Mouse (Mus musculus) limb, embryonic 14.5 days (tissue): Measurements from ENCODE around the gene Bag6. TPM values are rescaled to one million over a fixed set of nuclear protein-coding genes. Genes with fewer than 3 reads are reported as not detected.
A peak's percentile ranks its signal among the peaks of the same experiment; 100 is the strongest.

Experiments
- ATAC-seq: fragments of 200-750 bp; cut with Nextera tagmentation; 2 replicates; pipeline ENCODE4 v1.8.0; 2017; ENCODE audit warnings: low read depth, moderate number of reproducible peaks, moderate TSS enrichment; ENCODE audit not compliant: low FRiP score
- DNase-seq: peaks from one replicate; pipeline ENCODE4 v3.0.0-alpha.2; 2015; ENCODE audit warnings: low spot score
- H3K27ac ChIP-seq: fragments of 300-500 bp; sonication (generic); replicated peaks from 2 replicates; pipeline ENCODE4 v1.5.1; 2014; ENCODE audit warnings: low read depth, mild to moderate bottlenecking, low read length, moderate library complexity, mixed read lengths
- H3K27me3 ChIP-seq: fragments of 300-500 bp; sonication (generic); 2 replicates; pipeline ENCODE4 v1.6.1; 2014; ENCODE audit warnings: low read length, mixed read lengths; ENCODE audit not compliant: control insufficient read depth, insufficient read depth
- H3K36me3 ChIP-seq: fragments of 300-500 bp; sonication (generic); 2 replicates; pipeline ENCODE4 v1.6.1; 2014; ENCODE audit warnings: mild to moderate bottlenecking, low read length, moderate library complexity, mixed read lengths; ENCODE audit not compliant: control insufficient read depth, insufficient read depth
- H3K4me1 ChIP-seq: fragments of 300-500 bp; sonication (generic); 2 replicates; pipeline ENCODE4 v1.6.1; 2014; ENCODE audit warnings: antibody characterized with exemption, low read length, mixed read lengths; ENCODE audit not compliant: control insufficient read depth, insufficient read depth
- H3K4me2 ChIP-seq: fragments of 300-500 bp; sonication (generic); replicated peaks from 2 replicates; pipeline ENCODE4 v1.6.1; 2014; ENCODE audit warnings: low read depth, mild to moderate bottlenecking, low read length, moderate library complexity; ENCODE audit not compliant: severe bottlenecking
- H3K4me3 ChIP-seq: fragments of 300-500 bp; sonication (generic); replicated peaks from 2 replicates; pipeline ENCODE4 v1.5.1; 2014; ENCODE audit warnings: low read length
- H3K9ac ChIP-seq: fragments of 300-500 bp; sonication (generic); 2 replicates; pipeline ENCODE4 v1.6.1; 2014; ENCODE audit warnings: mild to moderate bottlenecking, low read depth, low read length, moderate library complexity; ENCODE audit not compliant: severe bottlenecking
- H3K9me3 ChIP-seq: fragments of 300-500 bp; sonication (generic); 2 replicates; pipeline ENCODE4 v1.6.1; 2016; ENCODE audit warnings: low read length; ENCODE audit not compliant: control insufficient read depth
- POLR2A ChIP-seq: fragments of 200-500 bp; IDR thresholded peaks from 2 replicates; pipeline ENCODE4 v1.8.0; 2012; ENCODE audit warnings: inconsistent platforms, mild to moderate bottlenecking, moderate library complexity, borderline replicate concordance; ENCODE audit not compliant: insufficient read depth, insufficient read length; ENCODE audit errors: extremely low read depth
- WGBS: fragments of 180-500 bp; shearing (Covaris S2); extraction: QIAGEN DNeasy Blood & Tissue Kit; methylation state at CpG from one replicate; pipeline ENCODE4 v1.1.7; 2014; 5-methylcytosine and 5-hydroxymethylcytosine counted together
- polyA plus RNA-seq, 2 experiments: library from polyadenylated mRNA; depleted of rRNA in 1 of 2; stranded (reverse) in 1 of 2; unstranded in 1 of 2; fragments of >200 nt; fragmentation: Nextera tagmentation in 1 of 2; extraction: Ambion mirVana in 1 of 2; gene quantifications; 2 replicates each; pipeline versions ENCODE4 v1.2.1 to v1.2.3; 2012 to 2014

Bag6 gene
- polyA plus RNA-seq (2012; rRNA removed) (265 and 361 TPM in 2 replicates), polyA plus RNA-seq (2014; fragmentation: Nextera tagmentation; extraction: Ambion mirVana) (76.2 and 82.8 TPM in 2 replicates)

DNA sequence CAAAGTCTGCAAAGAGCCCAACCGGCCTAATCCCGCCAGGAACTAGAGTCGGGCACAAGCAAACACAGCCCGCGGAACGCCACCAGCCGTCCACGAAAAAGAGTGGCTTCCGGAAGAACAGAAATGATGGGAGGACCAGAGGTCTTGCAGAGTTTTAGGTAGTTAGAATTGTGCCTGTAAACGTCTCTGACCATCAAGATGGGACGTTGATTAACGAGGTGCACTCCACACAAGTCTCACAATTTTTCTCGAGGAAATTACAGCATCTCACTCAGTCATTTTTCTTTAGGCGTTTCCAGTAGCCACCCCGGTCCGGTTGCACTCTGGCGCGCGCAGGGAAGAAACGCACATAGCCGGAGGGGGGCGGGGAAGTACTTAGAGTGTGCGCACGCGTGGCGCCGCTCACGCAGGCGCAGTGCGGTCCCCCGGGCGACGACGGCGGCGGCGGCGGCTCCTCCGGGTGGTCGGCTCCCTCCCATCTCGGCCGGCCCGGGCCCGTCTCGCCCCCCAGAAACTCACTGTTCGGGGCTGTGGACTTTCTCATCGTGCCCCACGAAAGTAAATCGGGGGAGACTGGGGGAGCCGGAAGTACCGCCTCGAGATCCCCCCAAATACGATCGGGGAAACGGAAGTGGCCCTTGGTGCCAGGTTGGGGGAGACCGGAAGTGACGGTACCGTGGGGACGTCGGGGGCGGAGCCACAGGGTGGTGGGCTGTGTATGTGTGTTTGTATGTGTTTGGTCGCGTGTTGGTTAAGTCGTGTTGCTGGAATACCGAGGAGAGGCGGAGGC lies at the start of gene Bag6:
Gene Bag6, plus strand, starts transcription at position 378 of the 790 bp plus-strand sequence.
- H3K36me3 ChIP-seq: peaks cover 25% of the 10 kb centered on the region
- DNase-seq (peak; percentile 94), ATAC-seq (peak; percentile 93)
- WGBS: under 1% methylated on average over 63 of the region's 66 CpGs
- peak within 1 kb of the TSS; percentile 73 for H3K4me3 ChIP-seq
- no peaks in the 10 kb centered on the region for H3K27me3 ChIP-seq
- H3K9me3 ChIP-seq: no peaks in the 10 kb centered on the region
- TF ChIP-seq POLR2A: peak; percentile 26; the same call in 1 of the 2 replicates
- H3K4me2 ChIP-seq: peak within 1 kb of the TSS; percentile 73
- H3K9ac ChIP-seq: peak within 1 kb of the TSS; percentile 81
- peaks cover 9% of the 10 kb centered on the region; the same call in 1 of the 2 replicates for H3K4me1 ChIP-seq
- H3K27ac ChIP-seq: peak within 1 kb of the TSS; percentile 88

DNA sequence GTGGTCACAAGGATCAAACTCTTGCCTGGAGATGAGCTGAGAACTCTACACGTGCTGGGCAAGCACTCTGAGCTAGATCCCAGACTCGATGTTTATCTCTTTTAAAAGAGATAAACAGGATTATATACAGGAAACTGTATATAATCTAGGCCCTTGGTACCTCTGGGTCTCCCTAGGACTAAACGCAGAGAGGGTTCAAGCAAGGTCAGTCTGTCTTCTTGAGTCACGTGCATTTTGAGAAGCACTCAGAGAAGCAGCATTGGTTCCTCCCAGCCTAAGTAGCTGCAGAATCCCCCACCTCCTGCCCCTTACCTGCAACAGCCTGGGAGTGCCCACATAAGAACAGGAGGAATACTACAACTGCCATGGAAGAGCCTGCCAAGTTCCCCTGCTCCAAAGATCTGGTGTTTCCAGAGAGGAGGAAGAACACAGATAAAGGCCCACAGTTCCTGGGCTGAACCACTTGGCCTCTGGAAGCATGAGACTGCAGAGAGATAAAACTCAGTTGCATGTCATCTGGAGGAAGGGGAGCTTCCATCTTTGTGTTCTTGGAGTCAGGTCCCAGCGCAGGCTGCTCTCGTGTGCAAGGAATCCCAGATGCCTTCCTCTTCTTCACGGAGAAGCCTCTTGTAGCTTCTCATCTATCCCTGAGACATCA lies 49.6 kb upstream of the Bag6 start, which contains the start of gene Ly6g6f:
Gene Ly6g6f, minus strand, starts transcription at position 403 of the 658 bp plus-strand sequence.
- H3K27ac ChIP-seq: no peak within 1 kb of the TSS
- no peaks in the 10 kb centered on the region for H3K36me3 ChIP-seq
- H3K9ac ChIP-seq: no peak within 1 kb of the TSS
- no peak for ATAC-seq
- 70% methylated on average over 7 of the region's 7 CpGs for WGBS
- peaks cover 5% of the 10 kb centered on the region for H3K4me1 ChIP-seq
- no peak within 1 kb of the TSS for H3K4me3 ChIP-seq
- TF ChIP-seq POLR2A: no peak
- DNase-seq: no peak
- H3K9me3 ChIP-seq: no peaks in the 10 kb centered on the region
- H3K4me2 ChIP-seq: no peak within 1 kb of the TSS
- H3K27me3 ChIP-seq: no peaks in the 10 kb centered on the region

DNA sequence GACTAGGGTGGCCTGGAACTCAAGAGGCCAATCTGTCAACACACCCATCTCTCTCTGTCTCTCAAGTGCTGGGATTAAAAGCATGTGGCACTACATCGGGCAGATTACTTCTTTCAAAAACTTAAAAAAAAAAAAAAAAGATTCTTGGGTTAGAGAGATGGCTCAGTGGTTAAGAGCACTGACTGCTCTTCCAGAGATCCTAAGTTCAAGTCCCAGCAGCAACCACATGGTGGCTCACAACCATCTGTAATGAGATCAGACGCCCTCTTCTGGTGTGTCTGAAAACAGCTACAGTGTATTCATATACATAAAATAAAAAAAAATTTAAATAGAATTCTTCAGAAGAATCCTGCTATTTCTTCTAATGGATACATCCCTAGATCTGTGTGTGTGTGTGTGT lies 46.8 kb upstream of the Bag6 start:
- Histone ChIP-seq H3K4me3 (no peak overlapping the region), H3K9ac (no peak overlapping the region), H3K36me3 (peaks cover 25% of the 10 kb centered on the region), H3K27ac (no peak overlapping the region), H3K4me1 (peaks cover 9% of the 10 kb centered on the region), H3K9me3 (no peaks in the 10 kb centered on the region), H3K27me3 (no peaks in the 10 kb centered on the region), H3K4me2 (no peak overlapping the region)
- no peak for TF ChIP-seq POLR2A
- 48% methylated on average over 2 of the region's 2 CpGs for whole genome bisulfite sequencing
- no peak for DNase-seq
- no peak for ATAC-seq

DNA sequence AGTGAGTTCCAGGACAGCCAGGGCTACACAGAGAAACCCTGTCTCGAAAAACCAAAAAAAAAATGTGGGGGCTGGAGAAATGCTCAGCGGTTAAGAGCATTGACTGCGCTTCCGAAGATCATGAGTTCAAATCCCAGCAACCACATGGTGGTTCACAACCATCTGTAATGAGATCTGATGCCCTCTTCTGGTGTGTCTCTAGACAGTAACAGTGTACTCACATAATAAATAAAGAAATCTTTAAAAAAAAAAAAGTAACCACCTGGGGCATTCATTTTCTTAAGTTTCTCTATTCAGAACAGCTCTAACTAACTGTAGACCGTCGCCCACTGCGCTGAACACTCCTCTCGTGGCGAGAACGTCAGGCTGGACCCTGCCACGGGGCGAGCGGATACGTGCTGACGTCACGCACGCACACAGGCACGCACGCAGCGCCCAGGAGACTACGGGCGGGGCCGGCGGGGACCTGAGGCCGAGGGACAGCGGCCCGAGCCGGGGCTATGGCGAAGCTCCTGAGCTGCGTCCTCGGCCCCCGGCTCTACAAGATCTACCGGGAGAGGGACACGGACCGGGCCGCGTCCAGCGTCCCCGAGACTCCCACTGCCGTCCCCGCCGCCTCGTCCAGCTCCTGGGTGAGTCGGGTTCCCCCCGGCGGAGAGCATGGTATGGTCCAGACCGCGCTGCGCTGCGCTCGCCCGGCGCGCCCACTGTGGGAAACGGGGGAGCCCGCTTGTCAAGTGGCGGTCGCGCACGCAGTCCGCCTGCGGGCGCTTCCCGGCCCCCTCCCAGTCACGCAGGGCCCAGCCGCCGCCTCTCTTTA lies 45.9 kb upstream of the Bag6 start, which contains the start of gene Abhd16a:
Gene Abhd16a, plus strand, starts transcription at position 439 of the 820 bp plus-strand sequence.
- DNase-seq: peak; percentile 91
- Histone ChIP-seq H3K4me1 (peaks cover 9% of the 10 kb centered on the region), H3K27ac (peak within 1 kb of the TSS; percentile 97), H3K9me3 (no peaks in the 10 kb centered on the region), H3K27me3 (no peaks in the 10 kb centered on the region), H3K36me3 (peaks cover 33% of the 10 kb centered on the region), H3K4me2 (peak within 1 kb of the TSS; percentile 64), H3K4me3 (peak within 1 kb of the TSS; percentile 69), H3K9ac (peak within 1 kb of the TSS; percentile 92)
- no peak for TF ChIP-seq POLR2A
- WGBS: 3% methylated on average over 62 of the region's 67 CpGs
- peak; percentile 98 for ATAC-seq
